Mouse (Mus musculus) right cerebral cortex, postnatal 36 days (tissue): ENCODE results near the gene Gm37240.

Experiments
- DNase-seq, 2 experiments: peaks; one replicate each; pipeline ENCODE4 v3.0.0; 2022; ENCODE audit warnings: low spot score in 2 of 2, mixed read lengths in 1 of 2

Gm37240 gene

DNA sequence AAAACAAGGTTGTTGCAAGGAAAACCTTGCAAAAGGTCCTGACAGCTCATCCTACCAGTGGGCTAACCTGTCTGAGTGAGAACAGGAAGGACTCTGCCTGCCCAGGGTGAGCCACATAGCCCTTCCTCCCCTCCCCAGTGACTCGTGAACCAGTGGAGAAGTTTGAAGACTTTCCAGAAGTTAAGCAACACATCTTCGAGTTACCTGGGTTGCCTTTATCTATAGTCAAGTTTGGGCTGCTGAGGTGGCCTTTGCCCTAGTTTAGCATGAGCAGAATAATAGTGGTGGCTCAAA, 252.2 kb downstream of the Gm37240 start:
- no peak for DNase-seq

DNA sequence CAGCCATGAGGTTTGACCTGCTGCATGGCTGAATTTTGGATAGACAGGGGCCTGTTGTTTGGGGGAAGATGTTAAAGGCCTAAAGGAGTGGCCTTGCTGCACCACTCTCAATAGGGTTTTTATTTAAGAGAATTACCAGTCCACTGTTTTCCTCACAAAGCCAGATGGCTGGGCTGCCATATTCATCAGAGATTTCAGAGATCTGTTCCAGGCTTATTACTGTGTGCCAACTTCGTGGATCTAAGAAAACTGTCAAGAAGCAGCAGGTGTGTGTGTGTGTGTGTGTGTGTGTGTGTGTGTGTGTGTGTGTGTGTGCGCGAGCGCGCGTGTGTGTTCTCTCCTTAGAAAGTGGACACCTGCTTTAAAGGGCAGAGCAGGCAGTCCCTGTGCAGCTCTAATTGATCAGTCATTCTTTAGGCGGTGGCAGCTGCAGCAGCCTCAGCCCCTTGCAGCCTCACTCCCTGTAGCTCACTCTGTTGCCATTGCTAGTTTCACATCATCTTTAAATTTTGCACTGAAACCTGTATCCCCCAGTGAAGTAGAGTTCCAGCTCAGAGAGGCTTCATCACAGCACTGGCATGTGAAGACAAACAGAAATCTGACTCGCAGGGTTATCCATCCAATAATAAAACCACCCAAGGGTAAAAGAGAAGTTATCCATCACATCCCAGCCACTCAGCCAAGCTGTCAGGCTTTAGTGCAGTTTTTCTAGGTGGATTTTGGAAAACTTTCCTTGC, 252.8 kb downstream of the Gm37240 start:
- no peak for DNase-seq

DNA sequence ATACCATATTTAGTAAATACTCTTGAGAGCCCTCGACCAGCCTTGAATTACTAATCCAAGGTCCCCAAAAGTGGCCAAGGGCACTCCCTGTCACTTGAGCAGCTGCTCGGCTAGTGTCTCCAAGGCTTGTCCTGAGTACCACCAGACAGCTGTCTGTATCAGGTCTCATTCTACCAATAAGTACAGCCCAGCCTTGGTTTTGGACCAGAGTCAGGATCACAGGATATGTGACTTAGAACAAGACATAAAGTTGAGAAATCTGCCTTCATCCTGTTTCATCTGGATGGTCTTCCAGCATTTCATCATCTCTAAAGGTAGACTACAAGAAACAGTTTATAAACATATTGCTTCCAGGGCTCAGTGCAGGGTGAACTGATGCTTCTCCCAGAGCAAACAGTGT, 253.6 kb downstream of the Gm37240 start:
- no peak for DNase-seq

DNA sequence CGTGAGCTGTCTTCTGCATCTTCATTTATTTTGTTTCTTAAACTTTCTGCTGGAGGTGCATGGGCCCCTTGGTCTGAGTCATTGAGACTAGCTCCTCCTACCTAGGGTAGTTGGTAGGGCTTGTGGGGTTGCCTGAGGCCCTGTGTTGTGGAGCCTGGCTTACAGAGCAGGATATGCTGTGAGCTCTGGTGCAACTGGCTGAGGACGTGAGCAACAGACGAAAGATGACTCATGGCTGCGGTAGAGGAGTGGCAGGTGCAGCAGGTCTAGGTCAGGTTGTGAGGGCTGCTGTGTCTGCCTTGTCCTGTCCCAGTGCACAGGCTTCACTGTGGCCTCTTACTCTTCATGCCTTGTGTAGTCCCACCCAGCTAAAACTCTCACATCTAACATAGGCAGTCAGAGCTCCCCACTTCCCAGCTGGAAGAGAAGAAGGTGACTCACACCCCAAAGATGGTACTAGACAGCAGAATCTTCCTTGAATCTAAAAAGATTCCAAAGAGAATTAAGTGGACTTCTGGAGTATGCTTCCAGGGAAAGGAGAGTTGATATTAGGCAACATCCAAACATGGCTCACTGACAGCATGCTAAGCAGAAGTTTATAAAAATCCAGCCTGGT, 257.3 kb downstream of the Gm37240 start:
- no peak for DNase-seq

DNA sequence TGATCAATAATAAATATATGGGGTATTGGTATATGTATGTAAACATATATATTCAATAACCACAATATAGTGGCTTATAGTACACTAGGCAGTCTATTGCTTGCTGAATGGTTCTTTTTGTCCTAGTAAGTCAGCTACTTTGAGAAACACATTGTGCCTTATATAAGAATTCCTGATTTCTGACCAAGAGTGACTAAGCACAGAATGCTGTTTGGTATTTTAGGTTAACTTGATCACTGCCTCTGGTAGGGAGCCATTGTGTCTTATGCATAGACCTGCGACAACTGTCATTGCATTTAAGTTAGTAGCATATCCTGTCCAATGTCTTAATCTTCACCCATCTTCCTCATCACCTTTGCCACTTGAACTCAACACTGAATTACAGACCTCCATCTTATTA, 267.6 kb downstream of the Gm37240 start:
- DNase-seq: no peak

DNA sequence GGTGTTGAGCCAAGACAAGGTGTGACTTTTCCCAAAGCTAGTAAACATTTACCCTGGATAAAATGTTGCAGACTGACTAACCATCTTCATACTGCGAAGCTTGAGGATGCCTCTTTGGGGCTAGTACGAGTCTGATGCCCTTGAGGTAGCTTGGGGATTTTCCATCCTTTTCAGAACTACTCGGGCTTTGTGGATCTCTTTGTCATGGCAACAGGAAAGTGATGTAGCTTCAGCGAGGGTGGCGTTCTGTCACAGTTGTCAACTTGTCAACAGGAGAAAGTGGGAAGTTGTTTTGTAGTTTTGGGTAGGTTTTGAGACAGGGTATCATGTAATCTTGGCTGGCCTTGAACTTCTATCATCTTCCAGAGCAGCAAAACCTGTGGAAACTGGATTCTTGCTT, 268.0 kb downstream of the Gm37240 start:
- DNase-seq: no peak

DNA sequence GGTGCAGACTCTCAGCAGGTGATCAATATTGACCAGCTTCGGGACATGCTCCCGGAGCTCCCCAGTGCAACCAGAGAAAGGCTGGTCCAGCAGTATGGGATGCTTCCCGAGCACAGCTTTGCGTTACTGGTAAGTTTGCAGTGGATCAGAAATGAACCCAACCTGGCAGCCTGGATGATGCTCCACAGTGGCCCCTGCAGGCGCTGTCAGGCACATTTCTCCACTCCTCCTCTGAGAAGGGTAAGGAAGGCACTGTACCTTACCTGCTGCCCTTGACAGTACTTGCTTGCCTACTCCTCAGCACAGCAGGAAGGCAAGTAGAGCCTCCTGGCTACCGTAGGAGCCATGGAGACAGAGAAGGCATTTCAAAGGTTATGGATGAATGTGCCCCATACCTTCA, 268.4 kb downstream of the Gm37240 start:
- no peak for DNase-seq

DNA sequence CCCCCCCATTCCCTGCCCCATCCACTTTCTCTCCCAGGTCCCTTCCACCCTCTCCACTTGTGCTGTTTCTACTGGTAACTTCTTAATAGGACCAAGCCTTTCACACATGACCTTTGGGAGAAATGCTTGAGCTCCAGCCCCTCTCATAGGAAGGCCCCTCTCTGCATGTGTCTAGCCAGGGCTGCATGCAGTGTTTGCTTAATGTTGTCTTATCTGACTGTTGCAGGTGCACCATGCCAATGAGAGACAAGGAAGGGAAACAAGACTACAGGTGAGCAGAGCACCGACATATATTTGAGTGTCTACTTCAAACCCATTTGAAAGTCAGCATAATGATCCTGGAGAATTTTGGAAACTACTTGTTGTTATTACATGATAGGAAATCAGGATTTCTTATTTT, 270.9 kb downstream of the Gm37240 start:
- DNase-seq: no peak

DNA sequence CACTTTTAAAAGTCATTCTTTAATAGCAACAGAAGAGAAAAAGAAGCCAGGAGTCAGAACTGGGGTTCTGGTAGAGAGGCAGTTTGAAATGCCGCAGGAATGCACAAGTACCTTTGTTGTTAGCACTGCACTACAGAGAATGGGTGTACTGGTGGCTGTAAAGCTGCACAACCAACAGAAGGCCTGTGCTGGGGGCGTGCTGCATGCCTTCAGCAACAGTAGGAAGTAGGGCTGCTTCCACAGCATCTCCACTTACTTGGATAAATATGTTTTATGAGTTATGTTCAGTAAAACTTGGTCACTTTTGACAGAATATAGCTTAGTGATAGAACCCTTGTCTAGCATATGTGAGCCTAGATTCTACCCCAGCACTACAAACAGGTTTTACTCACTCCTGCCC, 279.6 kb downstream of the Gm37240 start:
- DNase-seq: no peak

DNA sequence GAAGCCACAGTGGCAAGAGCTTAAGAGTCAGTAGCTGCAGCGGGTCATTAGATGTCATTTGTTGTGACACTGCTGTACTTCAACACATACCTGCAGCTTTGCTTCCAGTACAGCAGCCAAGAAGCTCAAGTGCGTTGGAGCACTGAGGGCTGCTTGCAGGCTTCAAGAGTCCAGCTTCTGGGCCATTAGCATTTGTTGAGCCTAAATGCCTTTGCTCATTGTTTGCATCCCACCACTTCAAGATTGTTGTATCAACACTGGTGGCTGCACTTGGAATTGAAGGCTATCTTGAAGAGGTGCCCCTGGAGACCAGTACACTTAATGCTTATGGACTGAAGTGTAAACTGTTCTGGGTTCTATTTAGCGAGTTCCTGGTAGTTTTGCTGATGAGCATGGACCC, 280.4 kb downstream of the Gm37240 start:
- no peak for DNase-seq

DNA sequence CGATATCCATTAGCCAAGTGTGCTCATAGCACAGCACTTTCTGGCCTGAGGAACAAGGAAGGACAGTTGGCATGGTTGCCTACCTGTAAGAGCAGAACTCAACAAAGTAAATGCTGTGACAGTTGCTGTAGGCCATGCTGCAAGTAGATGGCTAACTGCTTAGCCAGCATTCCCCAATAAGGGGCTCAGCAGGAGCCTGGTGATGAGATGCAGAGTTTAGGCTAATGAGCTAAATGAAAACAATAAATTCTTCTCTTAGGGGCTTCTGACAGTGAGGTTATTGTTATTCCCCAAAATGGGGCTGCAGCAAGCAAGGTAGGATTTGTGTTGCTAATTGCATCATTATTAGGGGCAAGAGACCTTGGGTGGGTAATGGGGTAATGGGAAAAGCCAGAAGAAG, 283.5 kb downstream of the Gm37240 start:
- no peak for DNase-seq

DNA sequence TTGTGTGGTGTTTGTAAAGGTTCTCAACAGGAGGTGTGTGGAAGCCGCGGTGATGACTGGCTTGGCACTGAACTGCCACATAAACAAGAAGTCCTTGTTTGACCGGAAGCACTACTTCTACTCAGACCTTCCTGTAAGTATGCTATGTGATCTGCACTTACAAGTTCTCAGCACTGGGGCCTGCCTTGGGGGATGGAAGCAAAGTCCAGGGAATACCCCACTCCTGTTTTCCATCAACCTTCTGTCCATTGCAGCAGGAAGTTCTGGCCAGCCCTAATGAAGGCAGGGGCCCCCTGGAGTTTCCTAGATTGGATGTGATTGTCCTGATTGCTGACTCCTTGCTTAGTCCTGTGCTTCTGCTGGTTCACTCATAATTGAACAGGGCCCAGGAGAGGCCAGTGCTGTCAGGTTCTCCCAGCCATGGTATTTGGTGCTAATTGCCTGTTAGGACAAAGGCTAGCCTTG, 285.4 kb downstream of the Gm37240 start:
- DNase-seq: no peak

DNA sequence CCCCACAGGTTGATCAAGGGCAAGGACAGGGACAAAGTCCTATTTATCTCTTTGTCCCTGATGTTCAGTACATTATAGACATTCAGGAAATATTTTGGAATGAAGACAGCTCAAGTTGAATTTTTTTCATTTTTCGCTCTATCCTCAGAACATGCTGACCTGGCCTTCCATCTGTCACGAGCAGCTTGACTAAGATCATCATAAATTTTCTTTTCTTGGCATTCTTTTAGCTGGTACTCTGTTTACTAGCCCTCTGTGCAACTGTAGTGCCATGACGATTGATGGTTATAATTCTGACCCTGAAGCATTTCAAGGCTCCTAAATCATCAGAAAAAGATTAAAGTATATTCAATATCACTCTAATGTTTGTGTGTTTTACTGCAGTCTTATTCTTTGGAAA, 287.8 kb downstream of the Gm37240 start:
- no peak for DNase-seq

DNA sequence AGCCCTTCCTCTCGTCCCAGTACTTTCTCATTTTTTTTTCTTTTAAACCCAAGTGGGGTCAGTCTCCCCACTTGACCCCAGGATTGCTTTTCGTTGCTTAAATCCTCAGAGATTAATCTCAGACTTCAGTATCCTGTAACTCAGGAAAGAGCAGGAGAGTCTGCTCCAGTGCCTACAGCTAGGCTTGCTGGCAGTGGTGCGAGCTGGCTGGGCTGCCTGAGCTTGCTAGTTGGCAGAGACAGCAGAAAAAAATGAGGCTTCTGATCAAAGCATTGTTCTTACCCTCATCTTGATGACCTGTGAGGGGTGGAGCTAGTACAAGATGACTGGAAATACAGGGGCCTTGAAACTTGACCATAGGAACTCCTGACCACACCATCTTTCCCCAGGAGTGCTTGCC, 292.9 kb downstream of the Gm37240 start:
- DNase-seq: no peak

DNA sequence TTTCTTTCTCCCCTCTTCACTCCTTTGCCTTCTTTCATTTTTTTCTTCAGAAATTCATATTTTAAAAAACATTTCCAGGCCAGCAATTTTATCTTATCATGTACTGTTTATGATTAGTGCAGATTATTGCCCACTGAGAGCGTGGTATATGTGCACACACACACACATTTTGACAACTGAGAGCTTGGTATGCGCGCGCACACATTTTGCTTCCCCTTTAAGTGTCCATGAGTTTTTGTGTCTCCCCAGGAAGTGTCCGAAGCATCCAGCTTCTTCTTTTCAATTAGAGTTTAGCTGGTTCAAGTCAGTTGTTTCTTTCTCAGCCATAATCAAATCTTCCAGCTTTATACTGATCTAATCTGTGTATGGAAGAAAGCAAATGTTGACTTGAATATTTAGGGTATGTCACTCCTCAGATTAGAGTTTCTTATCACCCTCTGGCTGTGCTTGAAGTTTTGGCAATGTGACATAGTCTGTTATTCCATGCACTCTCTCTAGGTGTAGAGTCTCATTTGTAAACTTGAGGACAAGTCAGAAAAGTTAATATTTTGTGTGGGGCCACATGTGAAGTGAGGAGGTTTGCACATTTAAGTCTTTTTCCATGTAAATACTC, 294.6 kb downstream of the Gm37240 start:
- DNase-seq: no peak

DNA sequence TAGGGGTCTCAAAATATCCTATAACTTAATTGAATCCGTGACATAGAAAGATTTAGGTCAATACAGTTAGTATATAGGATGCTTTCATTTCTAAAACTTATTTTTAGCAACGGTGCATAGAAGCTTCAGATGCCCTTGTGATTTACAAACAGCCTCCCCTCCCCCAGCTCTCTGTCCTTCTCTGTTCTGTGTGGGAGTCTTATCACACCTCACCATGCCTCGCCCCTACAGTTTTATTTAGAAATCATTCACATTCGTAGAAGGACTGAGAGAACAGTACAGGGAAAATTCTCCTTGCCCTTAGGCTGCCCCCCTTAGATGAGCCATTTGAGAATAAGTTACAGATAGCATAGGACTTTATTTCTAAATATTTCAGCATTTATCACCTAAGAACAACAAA, 295.3 kb downstream of the Gm37240 start:
- no peak for DNase-seq

DNA sequence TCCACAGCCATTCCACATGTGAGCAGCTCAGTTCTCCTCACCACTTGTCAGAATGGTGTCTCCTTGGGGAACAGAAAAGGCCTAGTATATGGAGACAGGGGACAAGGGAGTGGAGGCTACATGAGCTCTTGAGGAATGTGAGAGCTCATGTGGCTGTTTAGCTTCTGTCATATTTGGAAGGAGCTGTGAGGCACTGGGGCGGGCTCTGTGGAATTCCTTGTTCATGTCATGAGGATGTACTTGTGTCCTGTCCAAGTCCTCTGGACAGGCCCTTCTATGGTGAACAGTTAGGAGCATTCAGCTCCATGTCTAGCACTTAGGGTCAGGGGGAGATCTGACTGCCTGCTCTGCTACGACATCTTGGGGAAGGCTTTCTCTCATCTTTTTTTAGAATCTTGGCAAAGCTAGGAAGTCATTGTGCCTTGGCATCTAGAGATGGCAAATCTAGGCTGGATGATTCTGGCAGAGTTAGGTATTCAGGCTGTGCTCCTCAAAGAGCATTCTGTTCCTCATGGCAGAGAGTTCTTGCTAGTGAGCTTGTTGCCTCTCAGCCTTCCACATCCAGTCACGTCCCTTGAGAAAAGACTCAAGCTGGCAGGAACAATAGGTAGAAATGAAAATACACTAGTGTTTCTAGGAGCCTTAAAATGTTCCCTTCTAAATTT, 297.1 kb downstream of the Gm37240 start:
- no peak for DNase-seq

DNA sequence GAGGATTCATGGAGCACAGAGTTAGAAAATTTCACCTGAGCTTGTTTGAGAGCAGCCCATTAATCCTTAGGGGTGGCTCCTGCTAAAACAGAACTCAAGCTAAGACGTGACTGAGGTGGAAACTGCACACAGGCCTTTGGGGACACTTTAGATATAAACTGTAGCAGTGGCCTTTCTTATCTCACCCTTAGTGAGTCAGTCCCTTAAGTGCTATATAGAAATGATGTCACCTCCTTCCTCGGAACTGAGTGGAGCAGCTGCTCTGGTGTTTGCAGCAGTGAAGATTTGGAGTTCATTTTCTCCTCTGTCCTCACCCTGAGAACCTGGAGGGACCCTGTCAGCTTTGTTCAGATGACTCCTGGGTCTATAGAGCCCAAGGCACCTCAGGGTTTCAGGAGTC, 298.6 kb downstream of the Gm37240 start:
- DNase-seq: no peak

DNA sequence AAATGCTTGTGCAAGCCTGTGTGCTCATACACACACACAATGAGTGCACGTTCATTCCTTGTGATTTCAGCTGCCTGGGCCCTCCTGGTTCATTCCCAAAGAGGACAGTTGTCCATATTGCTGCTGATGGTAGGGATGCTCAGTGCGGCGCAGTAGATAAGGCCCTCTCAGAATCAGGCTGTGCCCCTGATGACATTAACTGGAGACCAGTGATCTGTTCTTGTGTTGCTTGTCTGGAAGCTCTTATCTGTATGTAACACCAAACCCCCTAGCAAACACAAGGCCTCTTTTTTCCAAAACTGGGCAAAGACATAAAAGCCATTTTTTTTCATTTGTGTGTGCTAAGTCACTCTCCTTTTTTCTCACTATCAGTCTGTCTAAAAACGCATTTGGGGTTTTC, 302.4 kb downstream of the Gm37240 start:
- no peak for DNase-seq

DNA sequence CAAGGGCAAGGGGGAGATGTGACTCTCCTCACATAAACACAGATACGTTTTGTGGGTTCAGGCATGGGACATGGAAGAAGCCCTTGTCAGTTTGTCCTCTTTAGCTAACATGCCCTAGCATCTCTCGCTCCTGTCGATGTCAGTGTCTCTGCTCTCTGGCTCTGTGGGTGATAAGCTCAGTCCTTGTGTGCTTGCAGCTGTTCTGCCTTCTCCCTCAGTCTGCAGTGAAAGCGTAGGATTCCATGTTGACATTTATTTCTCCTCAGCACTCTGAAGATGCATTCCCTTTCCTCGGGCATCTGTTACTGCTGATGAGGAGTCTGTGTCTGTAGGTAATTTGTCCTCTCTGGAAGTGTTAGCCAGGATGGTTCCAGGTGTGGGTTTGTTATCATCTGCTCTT, 304.1 kb downstream of the Gm37240 start:
- no peak for DNase-seq

DNA sequence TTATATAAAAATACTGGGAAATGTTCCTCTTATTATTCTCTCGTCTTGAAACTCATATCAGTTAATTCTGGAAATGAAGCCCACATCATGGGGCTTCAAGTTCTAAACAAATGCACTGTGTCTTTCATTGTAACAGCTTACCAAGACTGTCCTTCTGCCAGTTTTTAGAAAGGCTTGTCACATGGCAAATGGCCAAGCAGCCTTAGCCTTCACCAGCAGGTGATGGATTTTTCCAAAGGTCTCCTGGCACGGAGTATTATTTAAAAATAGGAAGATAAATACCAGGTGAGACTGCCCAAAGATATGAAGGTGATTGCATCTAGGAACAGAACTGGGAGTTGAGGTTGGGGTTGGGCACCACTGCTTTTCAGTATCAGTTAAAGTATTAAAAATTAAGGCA, 304.6 kb downstream of the Gm37240 start:
- no peak for DNase-seq

DNA sequence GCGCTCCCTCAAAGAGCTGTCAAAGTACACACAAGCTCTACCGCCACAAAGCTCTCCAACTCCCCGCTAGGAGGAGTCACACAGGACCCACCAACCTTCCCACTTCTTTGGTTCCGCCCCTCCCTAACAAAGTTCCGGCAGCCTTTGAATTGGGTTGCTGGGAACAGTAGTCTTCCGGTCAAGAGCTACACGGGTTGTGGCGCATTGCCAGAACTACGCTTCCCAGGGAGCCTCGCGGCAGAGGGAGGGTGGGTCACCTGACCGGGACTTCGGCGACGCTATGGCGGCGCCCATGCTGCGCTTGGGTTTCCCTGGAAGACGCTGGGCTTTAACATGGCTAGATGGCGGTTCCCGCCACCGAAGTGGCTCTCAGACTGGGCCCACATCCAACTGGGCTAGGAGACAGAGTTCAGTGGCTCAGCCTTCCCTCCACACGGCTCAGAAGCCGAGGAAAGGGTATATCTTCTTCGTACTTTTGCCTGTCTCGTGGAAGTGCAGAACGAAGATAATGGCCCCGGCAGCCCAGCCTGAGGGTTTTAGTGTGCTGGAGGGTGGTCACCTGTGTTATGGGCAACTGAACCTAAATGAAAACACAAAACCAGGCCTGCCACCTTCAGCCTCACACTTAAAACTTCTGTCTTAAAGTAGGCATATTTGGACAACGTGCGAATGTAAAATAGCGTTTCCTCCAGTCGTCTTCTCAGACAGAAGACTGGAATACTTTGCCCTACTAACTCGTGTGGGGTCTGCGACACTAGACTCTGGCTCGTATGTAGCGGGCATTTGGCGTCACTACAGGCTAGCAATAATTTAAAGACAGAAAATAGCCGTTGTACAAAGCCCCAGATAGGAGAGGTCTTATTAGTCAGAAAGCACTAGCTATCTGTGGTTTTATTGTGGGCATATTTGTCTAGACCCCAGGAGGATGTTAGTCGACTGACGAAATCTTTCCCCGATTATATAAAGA, 313.2 kb downstream of the Gm37240 start, which contains the start of gene Gatb:
Gene Gatb, plus strand, starts transcription at position 256 of the 967 bp plus-strand sequence.
- peak; percentile 99 for DNase-seq
